Mouse (Mus musculus): Measurements from ENCODE around the gene Mesd. TPM values are rescaled to one million over a fixed set of nuclear protein-coding genes. Genes with fewer than 3 reads are reported as not detected.

Mesd gene
- polyA plus RNA-seq, 1 experiment from 2014 or later, result 119 TPM

- Histone ChIP-seq H3K36me3 (no peaks in the 10 kb centered on the region), H3K27ac (no peak overlapping the region), H3K27me3 (no peaks in the 10 kb centered on the region), H3K4me3 (replicated peaks) (no peak overlapping the region), H3K9ac (no peak overlapping the region), H3K4me2 (no peak overlapping the region), H3K9me3 (replicated peaks) (no peaks in the 10 kb centered on the region), H3K4me1 (peaks cover 3% of the 10 kb centered on the region; the same call in 1 of the 2 replicates)
- 71% methylated on average over 9 of the region's 9 CpGs for WGBS
- ATAC-seq (replicated peaks; ENCODE audit: low FRiP score), result no peak
Measured at GRCm38 (mm10) chr7:83856353-83857207, 27.7 kb upstream of the Mesd start.

- no peaks in the 10 kb centered on the region for H3K27me3 ChIP-seq
- no peak overlapping the region for H3K4me3 ChIP-seq (replicated peaks)
- H3K27ac ChIP-seq, result no peak overlapping the region
- ATAC-seq (replicated peaks; ENCODE audit: low FRiP score), result no peak
- H3K36me3 ChIP-seq, result no peaks in the 10 kb centered on the region
- H3K9ac ChIP-seq, result no peak overlapping the region
- H3K4me1 ChIP-seq, result peaks cover under 1% of the 10 kb centered on the region; the same call in 1 of the 2 replicates
- H3K4me2 ChIP-seq, result no peak overlapping the region
- H3K9me3 ChIP-seq (replicated peaks), result no peaks in the 10 kb centered on the region
- 76% methylated on average over 2 of the region's 2 CpGs for WGBS
Measured at GRCm38 (mm10) chr7:83857208-83857488, 27.1 kb upstream of the Mesd start.

DNA sequence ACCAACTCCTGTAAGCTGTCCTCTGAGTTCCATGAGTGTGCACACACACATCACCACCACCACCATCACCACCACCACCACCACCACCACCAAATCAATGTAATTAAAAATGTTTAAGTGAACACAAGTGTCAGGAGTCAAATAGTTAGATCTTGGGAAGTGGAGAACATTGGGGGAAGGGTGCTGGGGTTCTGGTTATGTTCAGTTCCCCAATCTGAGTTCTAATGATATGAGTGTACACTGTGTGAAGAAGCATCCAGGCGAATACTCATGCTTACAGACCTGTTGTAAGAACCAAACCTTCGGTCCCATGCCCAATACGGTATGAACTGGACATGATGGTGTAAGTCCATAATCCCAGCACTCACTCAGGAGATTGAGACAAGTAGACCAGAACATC lies 26.3 kb upstream of the Mesd start:
- no peak overlapping the region for H3K4me2 ChIP-seq
- ATAC-seq (replicated peaks; ENCODE audit: low FRiP score), result no peak
- 93% methylated on average over 3 of the region's 3 CpGs for WGBS

GRCm38 (mm10) chr7:83859378-83860083 lies 24.7 kb upstream of the Mesd start:
- H3K4me1 ChIP-seq, result no peaks in the 10 kb centered on the region
- no peak overlapping the region for H3K9ac ChIP-seq
- ATAC-seq (replicated peaks; ENCODE audit: low FRiP score), result no peak
- 58% methylated on average over 4 of the region's 4 CpGs for WGBS
- no peaks in the 10 kb centered on the region for H3K27me3 ChIP-seq
- H3K27ac ChIP-seq, result no peak overlapping the region
- no peaks in the 10 kb centered on the region for H3K9me3 ChIP-seq (replicated peaks)
- no peak overlapping the region for H3K4me3 ChIP-seq (replicated peaks)
- no peaks in the 10 kb centered on the region for H3K36me3 ChIP-seq
- no peak overlapping the region for H3K4me2 ChIP-seq

More for the DNA sequence above, 26.3 kb upstream of the Mesd start:
- Histone ChIP-seq H3K36me3 (no peaks in the 10 kb centered on the region), H3K4me3 (replicated peaks) (no peak overlapping the region), H3K9ac (no peak overlapping the region), H3K27ac (no peak overlapping the region), H3K27me3 (no peaks in the 10 kb centered on the region), H3K9me3 (replicated peaks) (no peaks in the 10 kb centered on the region), H3K4me1 (no peaks in the 10 kb centered on the region)

GRCm38 (mm10) chr7:83863554-83863953 lies 20.7 kb upstream of the Mesd start:
- 34% methylated on average over 2 of the region's 2 CpGs for WGBS
- Histone ChIP-seq H3K27me3 (no peaks in the 10 kb centered on the region), H3K27ac (no peak overlapping the region), H3K9ac (no peak overlapping the region), H3K36me3 (no peaks in the 10 kb centered on the region), H3K4me2 (no peak overlapping the region), H3K4me1 (no peaks in the 10 kb centered on the region), H3K4me3 (replicated peaks) (no peak overlapping the region), H3K9me3 (replicated peaks) (no peaks in the 10 kb centered on the region)
- ATAC-seq (replicated peaks; ENCODE audit: low FRiP score), result no peak

GRCm38 (mm10) chr7:83868200-83868599 lies 16.1 kb upstream of the Mesd start:
- no peak overlapping the region for H3K4me3 ChIP-seq (replicated peaks)
- H3K27me3 ChIP-seq, result no peaks in the 10 kb centered on the region
- WGBS, result 84% methylated on average over 3 of the region's 3 CpGs
- H3K9ac ChIP-seq, result no peak overlapping the region
- no peaks in the 10 kb centered on the region for H3K4me1 ChIP-seq
- no peak overlapping the region for H3K4me2 ChIP-seq
- no peaks in the 10 kb centered on the region for H3K9me3 ChIP-seq (replicated peaks)
- ATAC-seq (replicated peaks; ENCODE audit: low FRiP score), result no peak
- H3K36me3 ChIP-seq, result no peaks in the 10 kb centered on the region
- no peak overlapping the region for H3K27ac ChIP-seq

- WGBS, result 43% methylated on average over 5 of the region's 5 CpGs
- Histone ChIP-seq H3K36me3 (no peaks in the 10 kb centered on the region), H3K9me3 (replicated peaks) (no peaks in the 10 kb centered on the region), H3K4me2 (no peak overlapping the region), H3K27me3 (no peaks in the 10 kb centered on the region), H3K27ac (no peak overlapping the region), H3K9ac (no peak overlapping the region), H3K4me3 (replicated peaks) (no peak overlapping the region), H3K4me1 (no peaks in the 10 kb centered on the region)
- ATAC-seq (replicated peaks; ENCODE audit: low FRiP score), result no peak
Measured at GRCm38 (mm10) chr7:83869839-83870543, 14.3 kb upstream of the Mesd start.

GRCm38 (mm10) chr7:83877088-83877487 lies 7.2 kb upstream of the Mesd start:
- Histone ChIP-seq H3K36me3 (peaks cover 30% of the 10 kb centered on the region), H3K27ac (no peak overlapping the region), H3K4me1 (peaks cover 39% of the 10 kb centered on the region), H3K27me3 (no peaks in the 10 kb centered on the region), H3K9ac (no peak overlapping the region), H3K4me3 (replicated peaks) (no peak overlapping the region), H3K4me2 (no peak overlapping the region), H3K9me3 (replicated peaks) (no peaks in the 10 kb centered on the region)
- 77% methylated on average over 3 of the region's 3 CpGs for whole genome bisulfite sequencing
- no peak for ATAC-seq (replicated peaks; ENCODE audit: low FRiP score)

DNA sequence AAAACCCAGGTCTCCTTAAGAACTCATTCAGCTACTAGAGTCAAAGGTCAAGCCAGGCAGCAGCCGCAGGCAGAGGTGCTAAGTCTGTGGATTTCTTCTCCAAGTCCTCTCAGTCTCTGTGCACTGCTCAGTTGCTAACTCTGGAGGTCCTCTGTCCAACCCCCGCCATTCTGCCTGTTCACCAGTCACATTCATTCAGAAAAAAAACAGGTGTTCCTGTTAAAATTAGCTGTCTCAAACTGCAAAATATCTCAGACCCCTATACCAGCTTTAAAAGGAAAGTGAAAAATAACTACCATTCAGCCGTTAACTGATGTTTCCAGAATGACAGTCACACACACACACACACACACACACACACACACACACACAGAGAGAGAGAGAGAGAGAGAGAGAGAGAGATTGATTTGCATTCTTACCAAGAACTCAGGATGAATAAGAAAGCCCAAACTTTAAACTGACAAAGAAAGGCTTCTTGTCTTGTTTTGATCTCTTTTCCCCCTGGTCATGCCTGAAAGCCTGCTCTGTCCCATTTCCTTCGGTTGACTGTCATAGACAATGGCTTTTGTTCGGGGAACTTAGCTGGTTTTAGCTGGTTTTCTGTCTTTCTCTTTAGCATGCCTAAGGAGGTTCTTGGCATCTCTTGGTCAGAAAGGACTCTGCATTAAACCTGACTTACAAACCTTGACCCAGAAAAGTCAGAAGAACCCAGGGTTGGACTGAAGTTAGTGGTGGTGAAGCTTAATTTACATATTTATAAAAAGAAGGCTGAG lies 5.4 kb upstream of the Mesd start:
- no peak overlapping the region for H3K4me3 ChIP-seq (replicated peaks)
- peaks cover 34% of the 10 kb centered on the region for H3K36me3 ChIP-seq
- H3K4me1 ChIP-seq, result peaks cover 50% of the 10 kb centered on the region
- H3K27ac ChIP-seq, result 0 out of 2 replicates have a peak overlapping the region, but pooled peaks have one; percentile 16
- H3K9ac ChIP-seq, result no peak overlapping the region
- no peaks in the 10 kb centered on the region for H3K9me3 ChIP-seq (replicated peaks)
- H3K4me2 ChIP-seq, result 0 out of 2 replicates have a peak overlapping the region, but pooled peaks have one; percentile 25
- WGBS, result 24% methylated on average over 5 of the region's 5 CpGs
- H3K27me3 ChIP-seq, result no peaks in the 10 kb centered on the region
- no peak for ATAC-seq (replicated peaks; ENCODE audit: low FRiP score)

GRCm38 (mm10) chr7:83882150-83882632 lies 2.1 kb upstream of the Mesd start:
- H3K36me3 ChIP-seq, result peaks cover 25% of the 10 kb centered on the region
- no peak for ATAC-seq (replicated peaks; ENCODE audit: low FRiP score)
- H3K27me3 ChIP-seq, result no peaks in the 10 kb centered on the region
- H3K9ac ChIP-seq, result peak overlapping the region; percentile 81
- H3K27ac ChIP-seq, result 0 out of 2 replicates have a peak overlapping the region, but pooled peaks have one; percentile 98
- H3K9me3 ChIP-seq (replicated peaks), result peaks cover 3% of the 10 kb centered on the region; the same call in 1 of the 2 replicates
- peaks cover 52% of the 10 kb centered on the region for H3K4me1 ChIP-seq
- peak overlapping the region; percentile 79 for H3K4me3 ChIP-seq (replicated peaks)
- 85% methylated on average over 35 of the region's 35 CpGs for WGBS
- peak overlapping the region; percentile 88 for H3K4me2 ChIP-seq

DNA sequence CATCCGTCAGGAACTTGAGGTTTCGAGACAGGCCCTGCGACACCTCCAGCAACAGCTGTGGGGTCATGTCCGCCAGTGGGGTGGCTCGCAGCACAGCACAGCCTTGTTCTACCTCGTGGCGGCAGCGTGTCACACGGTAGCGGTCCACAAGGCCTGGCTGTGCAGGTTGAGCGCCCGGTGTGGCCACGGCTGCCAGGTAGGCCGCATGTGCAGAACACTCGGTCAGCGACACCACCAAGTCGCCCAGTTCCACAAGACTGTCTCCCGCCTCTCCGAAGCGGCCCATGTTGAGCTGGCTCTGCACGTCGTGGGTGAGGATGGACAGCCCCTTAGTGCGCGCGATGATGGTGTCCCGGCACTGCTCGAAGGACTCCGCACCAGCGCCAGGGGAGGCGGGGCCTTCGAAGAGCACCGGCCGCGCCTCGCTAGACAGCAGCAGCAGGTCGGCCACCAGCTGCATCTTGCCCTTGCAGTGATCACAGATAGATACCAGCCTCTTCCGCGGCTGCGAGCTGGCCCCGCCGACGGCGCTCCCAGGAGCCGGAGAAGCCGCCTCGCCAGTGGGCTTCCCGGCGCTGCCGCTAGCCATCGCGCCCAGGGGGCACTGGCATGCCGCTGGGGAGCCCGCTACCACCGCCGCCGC lies 1.5 kb upstream of the Mesd start:
- Histone ChIP-seq H3K27me3 (no peaks in the 10 kb centered on the region), H3K4me2 (peak overlapping the region; percentile 88), H3K4me3 (replicated peaks) (peak overlapping the region; percentile 79), H3K4me1 (peaks cover 52% of the 10 kb centered on the region), H3K9me3 (replicated peaks) (peaks cover 3% of the 10 kb centered on the region; the same call in 1 of the 2 replicates), H3K27ac (peak overlapping the region; percentile 98), H3K9ac (peak overlapping the region; percentile 81), H3K36me3 (peaks cover 19% of the 10 kb centered on the region)
- ATAC-seq (replicated peaks; ENCODE audit: low FRiP score), result peak; percentile 52
- 17% methylated on average over 54 of the region's 56 CpGs for WGBS

All from kidney, embryonic 15.5 days (tissue).